Mouse (Mus musculus) mesoderm, embryonic 11.5 days (tissue): ENCODE measurements at regions not wholly inside any gene's neighbourhood (a gene's known extent, or its start where the extent isn't known, plus 50 kb on each side); places are given as distances from the start of the nearest gene placed in this dataset.
"Not testable (repeated sequence)": the region's sequence is repeated elsewhere in the genome, so short reads cannot be mapped to it uniquely, and the experiment has no call there.

Experiments used
- DNase-seq: peaks from one replicate; pipeline ENCODE4 v3.0.0-alpha.2; 2012; ENCODE audit warnings: low read depth, low spot score

- peak; percentile 37 for DNase-seq
Measured at GRCm38 (mm10) chr13:79765437-79765838, 1117.7 kb upstream of the Arrdc3 start.

- DNase-seq = no peak
Measured at GRCm38 (mm10) chr13:79784991-79785666, 1098.1 kb upstream of the Arrdc3 start.

DNA sequence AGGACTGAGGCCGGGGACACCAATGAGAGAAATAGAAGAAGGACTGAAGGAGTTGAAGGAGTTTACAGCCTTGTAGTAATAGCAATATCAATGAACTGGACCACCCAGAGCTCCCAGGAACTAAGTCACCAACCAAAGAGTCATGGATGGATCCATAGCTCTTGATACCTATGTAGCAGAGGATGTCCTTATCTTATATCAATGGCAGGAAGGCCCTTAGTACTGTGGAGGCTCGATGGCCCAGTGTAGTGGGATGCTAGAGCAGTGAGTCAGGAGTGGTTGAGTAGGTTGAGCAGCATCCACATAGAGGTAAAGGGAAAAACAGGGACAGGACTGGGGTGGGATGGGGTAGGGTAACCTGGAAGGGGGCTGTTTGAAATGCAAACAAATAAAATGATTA, 1081.6 kb upstream of the Arrdc3 start:
- no peak for DNase-seq

DNA sequence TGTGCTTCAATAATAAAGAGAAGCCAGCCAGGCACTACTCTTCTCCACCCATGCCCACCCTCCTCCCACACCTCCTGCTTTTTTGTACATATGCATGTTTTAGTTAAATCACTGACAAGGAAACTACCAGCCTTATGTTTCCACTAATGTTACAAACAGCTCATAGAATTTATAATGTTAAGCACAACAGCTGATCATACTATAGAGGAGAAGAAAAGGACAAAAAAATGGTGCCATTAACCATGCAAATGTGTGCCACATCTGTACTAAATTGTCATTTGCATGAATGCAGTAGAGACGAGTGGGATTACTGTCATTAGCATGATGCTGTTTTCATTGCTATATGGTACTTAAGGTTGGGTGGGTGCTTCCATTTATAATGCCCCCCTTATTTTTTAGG, 1047.6 kb upstream of the Arrdc3 start:
- DNase-seq = no peak

- peak; percentile 4 for DNase-seq
Measured at GRCm38 (mm10) chr13:79844800-79845199, 1038.4 kb upstream of the Arrdc3 start.

GRCm38 (mm10) chr13:79867501-79867900, 1015.7 kb upstream of the Arrdc3 start:
- DNase-seq = not testable (repeated sequence)

GRCm38 (mm10) chr13:79868481-79869225, 1014.5 kb upstream of the Arrdc3 start:
- DNase-seq = no peak

- no peak for DNase-seq
Measured at GRCm38 (mm10) chr13:79880136-79880535, 1003.0 kb upstream of the Arrdc3 start.

- no peak for DNase-seq
Measured at GRCm38 (mm10) chr13:79885959-79886358, 997.2 kb upstream of the Arrdc3 start.

- no peak for DNase-seq
Measured at GRCm38 (mm10) chr13:79886361-79886760, 996.8 kb upstream of the Arrdc3 start.
